Mouse (Mus musculus): Measurements from ENCODE around the gene Prpf40a. TPM values are rescaled to one million over a fixed set of nuclear protein-coding genes. Genes with fewer than 3 reads are reported as not detected.

Gene Prpf40a
- polyA plus RNA-seq, 1 experiment from 2014 or later = 101 TPM

DNA sequence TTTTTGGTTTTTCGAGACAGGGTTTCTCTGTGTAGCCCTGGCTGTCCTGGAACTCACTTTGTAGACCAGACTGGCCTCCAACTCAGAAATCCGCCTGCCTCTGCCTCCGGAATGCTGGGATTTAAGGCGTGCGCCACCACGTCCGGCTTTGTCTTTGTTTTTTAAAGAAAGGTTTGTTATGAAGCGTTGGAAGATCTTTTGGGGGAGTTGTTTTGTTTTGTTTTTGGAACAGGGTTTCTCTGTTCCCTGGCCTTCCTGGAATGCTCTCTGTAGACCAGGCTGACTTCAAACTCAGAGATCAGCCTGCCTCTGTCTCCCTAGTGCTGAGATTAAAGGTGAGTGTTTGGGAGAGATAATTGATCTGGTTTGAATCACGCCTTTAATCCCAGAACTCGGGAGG, 5.3 kb upstream of the Prpf40a start:
- Histone ChIP-seq H3K4me3 (ENCODE audit: control insufficient read depth in 1 of 2, insufficient read depth in 1 of 2, low read depth in 1 of 2, low read length in 2 of 2) (no peak overlapping the region), H3K27me3 (ENCODE audit: control insufficient read depth, insufficient read depth, low read length) (no peaks in the 10 kb centered on the region), H3K4me1 (ENCODE audit: control insufficient read depth in 2 of 2, insufficient read depth in 2 of 2, low read length in 2 of 2) (peaks cover 2 to 17% of the 10 kb centered on the region in 2 experiments; a peak in 3 of 4 replicates), H3K36me3 (ENCODE audit: control insufficient read depth, insufficient read depth, low read length) (peaks cover 44% of the 10 kb centered on the region), H3K9me3 (ENCODE audit: control insufficient read depth, low read length) (no peaks in the 10 kb centered on the region), H3K9ac (ENCODE audit: low read length) (no peak overlapping the region), H3K27ac (replicated peaks in 1 of 2; ENCODE audit: control insufficient read depth in 1 of 2, insufficient read depth in 1 of 2, low read depth in 2 of 2, low read length in 2 of 2) (no peak overlapping the region), H3K4me2 (ENCODE audit: low read length) (no peak overlapping the region)
- ATAC-seq (ENCODE audit: insufficient number of reproducible peaks, insufficient read depth, low FRiP score, low read depth) = no peak
- WGBS = 90% methylated on average over 10 of the region's 10 CpGs

DNA sequence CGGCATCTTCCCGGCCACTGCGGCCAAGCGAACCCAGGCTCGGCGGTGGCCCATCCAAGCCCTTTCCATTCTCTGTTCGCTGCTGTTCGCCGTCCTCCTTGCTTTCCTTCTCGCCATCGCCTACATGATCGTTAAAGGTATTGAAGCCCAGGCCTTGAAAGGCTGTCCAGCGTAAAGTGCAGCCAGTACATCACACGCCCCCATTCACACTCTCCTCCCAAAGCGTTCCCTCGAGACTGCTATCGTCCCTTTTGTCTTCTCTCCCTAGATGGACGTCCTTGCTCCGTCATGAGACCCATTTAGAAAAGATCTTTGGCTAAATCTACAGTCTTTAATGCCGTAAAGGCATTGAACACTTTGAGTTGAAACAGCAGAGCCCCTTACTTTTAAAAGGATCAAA, 1.3 kb upstream of the Prpf40a start:
- Histone ChIP-seq H3K27ac (replicated peaks in 1 of 2; ENCODE audit: control insufficient read depth in 1 of 2, insufficient read depth in 1 of 2, low read depth in 2 of 2, low read length in 2 of 2) (peak overlapping the region; percentile 92 to 97), H3K9me3 (ENCODE audit: control insufficient read depth, low read length) (no peaks in the 10 kb centered on the region), H3K4me3 (ENCODE audit: control insufficient read depth in 1 of 2, insufficient read depth in 1 of 2, low read depth in 1 of 2, low read length in 2 of 2) (peak overlapping the region; percentile 84 to 92), H3K4me1 (ENCODE audit: control insufficient read depth in 2 of 2, insufficient read depth in 2 of 2, low read length in 2 of 2) (peaks cover 4 to 12% of the 10 kb centered on the region in 2 experiments), H3K9ac (ENCODE audit: low read length) (peak overlapping the region; percentile 90), H3K36me3 (ENCODE audit: control insufficient read depth, insufficient read depth, low read length) (peaks cover 50% of the 10 kb centered on the region), H3K27me3 (ENCODE audit: control insufficient read depth, insufficient read depth, low read length) (no peaks in the 10 kb centered on the region), H3K4me2 (ENCODE audit: low read length) (peak overlapping the region; percentile 92)
- peak; percentile 5; the same call in 1 of the 2 replicates for ATAC-seq (ENCODE audit: insufficient number of reproducible peaks, insufficient read depth, low FRiP score, low read depth)
- under 1% methylated on average over 20 of the region's 20 CpGs for WGBS

DNA sequence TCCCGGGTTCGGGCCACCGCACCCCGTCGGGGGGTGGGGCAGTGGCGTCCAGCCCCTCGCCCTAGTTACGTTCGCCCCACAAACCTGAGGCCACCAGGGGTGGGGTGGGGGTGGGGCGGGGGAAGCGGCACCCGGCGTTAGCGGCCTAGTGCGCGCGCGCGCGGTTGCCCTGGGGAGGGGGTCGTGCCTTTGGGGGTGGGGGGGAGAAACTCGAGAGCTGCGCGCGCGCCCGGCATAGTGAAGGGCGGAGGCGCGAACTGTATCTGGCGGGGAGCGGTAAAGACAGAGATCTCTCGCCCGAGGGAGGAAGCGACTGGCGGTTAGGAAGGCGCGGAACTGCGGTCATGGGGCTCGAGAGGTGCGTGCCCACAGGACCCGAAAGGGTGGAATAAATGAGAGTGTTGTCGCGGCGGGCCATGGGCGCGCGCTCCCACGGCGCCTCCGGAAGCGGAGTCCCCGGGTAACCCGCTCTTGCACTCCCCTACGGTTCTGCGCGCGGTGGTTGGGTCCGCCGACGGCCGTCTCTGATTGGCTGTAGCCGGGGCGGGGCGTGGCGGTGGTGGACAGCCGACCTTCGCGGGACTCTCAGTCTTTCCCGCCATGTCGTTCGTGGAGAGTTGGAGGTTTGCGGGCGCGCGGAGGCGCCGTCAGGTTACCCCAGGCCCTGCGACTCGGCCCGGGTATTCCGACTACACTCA, 588 bp upstream of the Prpf40a start, which contains the start of gene Arl6ip6:
Gene Arl6ip6, plus strand, starts transcription at position 204 of the 698 bp plus-strand sequence.
- ATAC-seq (ENCODE audit: insufficient number of reproducible peaks, insufficient read depth, low FRiP score, low read depth) = peak; percentile 92
- peak within 1 kb of the TSS; percentile 90 for H3K9ac ChIP-seq (ENCODE audit: low read length)
- H3K4me3 ChIP-seq (ENCODE audit: control insufficient read depth in 1 of 2, insufficient read depth in 1 of 2, low read depth in 1 of 2, low read length in 2 of 2) = peak within 1 kb of the TSS; percentile 84 to 94
- H3K4me2 ChIP-seq (ENCODE audit: low read length) = peak within 1 kb of the TSS; percentile 92
- H3K27ac ChIP-seq (replicated peaks in 1 of 2; ENCODE audit: control insufficient read depth in 1 of 2, insufficient read depth in 1 of 2, low read depth in 2 of 2, low read length in 2 of 2) = peak within 1 kb of the TSS; percentile 97
- no peaks in the 10 kb centered on the region for H3K27me3 ChIP-seq (ENCODE audit: control insufficient read depth, insufficient read depth, low read length)
- H3K4me1 ChIP-seq (ENCODE audit: control insufficient read depth in 2 of 2, insufficient read depth in 2 of 2, low read length in 2 of 2) = peaks cover 4 to 12% of the 10 kb centered on the region in 2 experiments
- peaks cover 50% of the 10 kb centered on the region for H3K36me3 ChIP-seq (ENCODE audit: control insufficient read depth, insufficient read depth, low read length)
- no peaks in the 10 kb centered on the region for H3K9me3 ChIP-seq (ENCODE audit: control insufficient read depth, low read length)
- WGBS = under 1% methylated on average over 77 of the region's 82 CpGs

DNA sequence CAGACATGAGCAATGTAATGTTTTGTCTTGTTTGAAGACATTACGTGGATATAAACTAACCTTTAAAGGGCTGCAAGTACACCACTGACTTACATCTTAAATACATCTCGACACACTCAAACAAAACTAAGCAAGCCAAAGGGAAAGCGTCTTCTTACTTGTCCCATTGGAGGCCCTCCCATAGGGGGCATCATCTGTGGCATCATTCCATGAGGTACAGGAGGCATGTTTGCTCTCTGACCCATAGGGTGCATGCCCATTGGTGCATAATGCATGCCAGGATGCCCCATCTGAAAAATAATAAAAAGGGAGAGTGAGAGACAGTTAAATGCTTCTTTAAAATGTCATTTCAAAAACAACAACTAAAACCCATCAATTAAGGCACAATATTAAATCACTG, 1.3 kb downstream of the Prpf40a start:
- peaks cover 4 to 12% of the 10 kb centered on the region in 2 experiments for H3K4me1 ChIP-seq (ENCODE audit: control insufficient read depth in 2 of 2, insufficient read depth in 2 of 2, low read length in 2 of 2)
- 79% methylated on average over 3 of the region's 3 CpGs for WGBS
- peak overlapping the region in 1 of 2 experiments; percentile 84; a peak in 3 of 4 replicates for H3K4me3 ChIP-seq (ENCODE audit: control insufficient read depth in 1 of 2, insufficient read depth in 1 of 2, low read depth in 1 of 2, low read length in 2 of 2)
- no peak for ATAC-seq (ENCODE audit: insufficient number of reproducible peaks, insufficient read depth, low FRiP score, low read depth)
- H3K36me3 ChIP-seq (ENCODE audit: control insufficient read depth, insufficient read depth, low read length) = peaks cover 42% of the 10 kb centered on the region
- H3K4me2 ChIP-seq (ENCODE audit: low read length) = peak overlapping the region; percentile 83
- H3K9me3 ChIP-seq (ENCODE audit: control insufficient read depth, low read length) = no peaks in the 10 kb centered on the region
- no peaks in the 10 kb centered on the region for H3K27me3 ChIP-seq (ENCODE audit: control insufficient read depth, insufficient read depth, low read length)
- no peak overlapping the region for H3K27ac ChIP-seq (replicated peaks in 1 of 2; ENCODE audit: control insufficient read depth in 1 of 2, insufficient read depth in 1 of 2, low read depth in 2 of 2, low read length in 2 of 2)
- H3K9ac ChIP-seq (ENCODE audit: low read length) = peak overlapping the region; percentile 90

DNA sequence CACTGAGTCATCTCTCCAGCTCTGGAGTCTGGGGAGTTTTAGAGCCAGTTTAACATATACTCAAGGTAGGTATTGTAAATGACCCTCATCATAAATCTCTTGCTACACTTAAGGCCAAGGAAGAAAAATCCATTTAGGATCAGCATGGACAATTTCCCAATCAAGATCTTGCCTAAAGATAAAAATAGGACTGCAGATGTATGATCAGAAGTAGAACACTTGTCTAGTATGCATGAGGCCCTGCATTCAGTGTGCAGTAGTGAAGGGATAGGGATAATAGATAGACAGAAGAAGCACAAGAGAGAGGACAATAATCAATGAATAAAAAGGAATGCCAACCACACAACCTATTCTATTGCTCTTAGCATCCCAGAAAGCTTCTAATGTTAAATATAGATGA, 11.2 kb downstream of the Prpf40a start:
- peaks cover 2 to 6% of the 10 kb centered on the region in 2 experiments; a peak in 2 of 4 replicates for H3K4me1 ChIP-seq (ENCODE audit: control insufficient read depth in 2 of 2, insufficient read depth in 2 of 2, low read length in 2 of 2)
- peaks cover 22% of the 10 kb centered on the region for H3K36me3 ChIP-seq (ENCODE audit: control insufficient read depth, insufficient read depth, low read length)
- no peak overlapping the region for H3K4me2 ChIP-seq (ENCODE audit: low read length)
- no peaks in the 10 kb centered on the region for H3K9me3 ChIP-seq (ENCODE audit: control insufficient read depth, low read length)
- no peak overlapping the region for H3K9ac ChIP-seq (ENCODE audit: low read length)
- H3K27me3 ChIP-seq (ENCODE audit: control insufficient read depth, insufficient read depth, low read length) = no peaks in the 10 kb centered on the region
- H3K4me3 ChIP-seq (ENCODE audit: control insufficient read depth in 1 of 2, insufficient read depth in 1 of 2, low read depth in 1 of 2, low read length in 2 of 2) = no peak overlapping the region
- no peak for ATAC-seq (ENCODE audit: insufficient number of reproducible peaks, insufficient read depth, low FRiP score, low read depth)
- no peak overlapping the region for H3K27ac ChIP-seq (replicated peaks in 1 of 2; ENCODE audit: control insufficient read depth in 1 of 2, insufficient read depth in 1 of 2, low read depth in 2 of 2, low read length in 2 of 2)

DNA sequence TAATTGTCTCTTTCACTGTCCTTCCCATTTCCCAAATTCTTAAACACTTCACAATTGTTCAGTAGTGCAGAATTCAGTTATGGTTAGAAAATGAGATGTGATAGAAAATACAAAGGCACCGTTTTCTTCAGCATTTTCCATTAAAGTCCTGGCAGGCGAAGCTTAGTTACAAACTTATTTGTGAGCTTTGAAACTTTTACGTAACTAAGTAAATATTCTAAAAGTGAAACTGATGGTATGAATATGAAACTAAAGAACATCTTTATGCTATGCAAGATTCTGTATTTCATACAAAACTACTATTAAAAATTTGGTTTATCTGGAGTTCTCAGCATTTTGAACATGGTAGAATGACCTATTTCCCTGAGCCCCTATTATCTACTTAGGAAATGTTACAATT, 12.1 kb downstream of the Prpf40a start:
- Histone ChIP-seq H3K27me3 (ENCODE audit: control insufficient read depth, insufficient read depth, low read length) (no peaks in the 10 kb centered on the region), H3K4me1 (ENCODE audit: control insufficient read depth in 2 of 2, insufficient read depth in 2 of 2, low read length in 2 of 2) (peaks cover 2 to 6% of the 10 kb centered on the region in 2 experiments; a peak in 2 of 4 replicates), H3K27ac (replicated peaks in 1 of 2; ENCODE audit: control insufficient read depth in 1 of 2, insufficient read depth in 1 of 2, low read depth in 2 of 2, low read length in 2 of 2) (no peak overlapping the region), H3K9me3 (ENCODE audit: control insufficient read depth, low read length) (no peaks in the 10 kb centered on the region), H3K4me3 (ENCODE audit: control insufficient read depth in 1 of 2, insufficient read depth in 1 of 2, low read depth in 1 of 2, low read length in 2 of 2) (no peak overlapping the region), H3K9ac (ENCODE audit: low read length) (no peak overlapping the region), H3K36me3 (ENCODE audit: control insufficient read depth, insufficient read depth, low read length) (peaks cover 26% of the 10 kb centered on the region), H3K4me2 (ENCODE audit: low read length) (no peak overlapping the region)
- ATAC-seq (ENCODE audit: insufficient number of reproducible peaks, insufficient read depth, low FRiP score, low read depth) = no peak
- WGBS = 84% methylated on average over 3 of the region's 3 CpGs

DNA sequence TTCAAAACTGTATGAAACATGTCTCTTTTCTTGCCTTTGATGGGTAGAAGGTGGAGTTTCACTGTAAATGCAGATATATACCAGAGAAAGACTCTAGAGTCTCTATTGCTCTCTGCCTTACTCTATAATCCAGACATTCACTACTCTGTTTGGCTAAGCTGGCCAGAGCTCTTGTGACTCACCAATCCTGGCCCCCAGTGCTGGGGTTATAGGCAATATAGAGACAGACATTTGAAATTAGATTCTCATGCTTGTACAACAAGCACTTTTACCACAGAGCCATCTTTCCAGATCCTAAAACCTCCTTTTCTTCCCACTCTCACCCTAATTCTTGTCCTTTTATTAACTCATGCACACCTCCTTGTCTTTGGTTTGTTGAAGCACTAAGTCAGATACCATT, 17.1 kb downstream of the Prpf40a start:
- Histone ChIP-seq H3K9me3 (ENCODE audit: control insufficient read depth, low read length) (no peaks in the 10 kb centered on the region), H3K9ac (ENCODE audit: low read length) (no peak overlapping the region)

DNA sequence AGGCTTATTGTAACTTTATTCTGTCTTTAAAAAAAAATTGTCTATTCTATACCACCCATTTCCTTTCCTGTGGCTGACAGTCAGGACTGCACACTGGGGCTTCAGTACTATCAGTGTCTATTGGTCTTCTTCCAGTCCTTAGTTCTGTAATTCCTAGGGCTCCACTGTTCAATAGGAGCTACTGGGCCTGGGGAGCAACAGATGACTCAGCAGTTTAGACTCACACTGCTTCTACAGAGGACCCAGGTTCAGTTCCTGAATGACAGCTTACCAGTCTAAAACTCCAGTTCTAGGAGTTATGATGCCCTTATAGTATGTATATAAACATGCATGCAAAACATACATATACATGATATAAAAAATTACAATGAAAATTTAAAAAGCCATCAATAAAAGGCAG, 44.2 kb downstream of the Prpf40a start:
- H3K9ac ChIP-seq (ENCODE audit: low read length) = no peak overlapping the region
- H3K27me3 ChIP-seq (ENCODE audit: control insufficient read depth, insufficient read depth, low read length) = no peaks in the 10 kb centered on the region
- no peak overlapping the region for H3K4me2 ChIP-seq (ENCODE audit: low read length)
- H3K9me3 ChIP-seq (ENCODE audit: control insufficient read depth, low read length) = no peaks in the 10 kb centered on the region
- H3K36me3 ChIP-seq (ENCODE audit: control insufficient read depth, insufficient read depth, low read length) = peaks cover 75% of the 10 kb centered on the region
- H3K4me3 ChIP-seq (ENCODE audit: control insufficient read depth in 1 of 2, insufficient read depth in 1 of 2, low read depth in 1 of 2, low read length in 2 of 2) = no peak overlapping the region
- H3K27ac ChIP-seq (replicated peaks in 1 of 2; ENCODE audit: control insufficient read depth in 1 of 2, insufficient read depth in 1 of 2, low read depth in 2 of 2, low read length in 2 of 2) = no peak overlapping the region
- no peaks in the 10 kb centered on the region for H3K4me1 ChIP-seq (ENCODE audit: control insufficient read depth in 2 of 2, insufficient read depth in 2 of 2, low read length in 2 of 2)
- ATAC-seq (ENCODE audit: insufficient number of reproducible peaks, insufficient read depth, low FRiP score, low read depth) = no peak

More for the DNA sequence above, 17.1 kb downstream of the Prpf40a start:
- Histone ChIP-seq H3K36me3 (ENCODE audit: control insufficient read depth, insufficient read depth, low read length) (peaks cover 42% of the 10 kb centered on the region), H3K4me3 (ENCODE audit: control insufficient read depth in 1 of 2, insufficient read depth in 1 of 2, low read depth in 1 of 2, low read length in 2 of 2) (no peak overlapping the region), H3K27me3 (ENCODE audit: control insufficient read depth, insufficient read depth, low read length) (no peaks in the 10 kb centered on the region), H3K4me2 (ENCODE audit: low read length) (no peak overlapping the region), H3K4me1 (ENCODE audit: control insufficient read depth in 2 of 2, insufficient read depth in 2 of 2, low read length in 2 of 2) (no peaks in the 10 kb centered on the region), H3K27ac (replicated peaks in 1 of 2; ENCODE audit: control insufficient read depth in 1 of 2, insufficient read depth in 1 of 2, low read depth in 2 of 2, low read length in 2 of 2) (no peak overlapping the region)
- no peak for ATAC-seq (ENCODE audit: insufficient number of reproducible peaks, insufficient read depth, low FRiP score, low read depth)
